Mouse (Mus musculus): Measurements from ENCODE around the gene Lnpk.

DNA sequence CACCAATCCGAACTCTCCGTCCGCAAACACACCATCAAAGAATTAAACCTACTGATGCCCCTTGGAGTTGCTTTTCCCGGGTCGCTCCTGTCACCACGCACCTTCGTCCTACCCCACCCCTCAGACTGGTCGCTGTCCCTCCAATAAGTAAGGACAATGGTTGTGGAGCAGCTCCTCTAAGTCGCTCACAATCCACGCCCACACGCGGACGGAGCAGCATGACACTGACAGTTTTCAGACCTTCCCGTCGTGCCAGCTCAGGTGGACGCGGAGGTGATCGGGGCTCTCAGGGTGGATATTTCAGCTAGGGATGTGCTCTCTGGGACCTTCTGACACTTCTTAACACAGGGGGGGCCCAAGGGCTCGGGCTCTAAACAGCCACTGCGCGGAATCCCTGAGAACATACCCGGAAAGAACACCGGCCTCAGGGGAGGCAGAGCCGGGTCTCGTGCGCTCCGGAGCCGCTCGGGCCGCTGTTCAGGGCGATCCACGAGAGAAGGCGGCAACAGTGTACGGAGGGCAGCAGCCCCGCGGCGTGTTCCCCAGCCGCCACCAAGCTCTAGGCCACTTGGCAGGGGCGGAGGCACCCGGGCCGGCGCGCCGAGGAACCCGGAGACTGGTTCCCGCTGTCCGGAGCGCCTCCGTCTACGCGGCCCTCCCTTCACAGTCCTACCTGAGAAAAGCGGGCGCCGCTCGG lies 941 bp downstream of the Lnpk start:
- TF ChIP-seq CTCF (conservative IDR thresholded peaks at IDR 0.05; ENCODE audit: low read length) = no peak
- no peak for TF ChIP-seq NANOG (IDR thresholded peaks at IDR 0.05; ENCODE audit: borderline replicate concordance, low read length)
- no peak for TF ChIP-seq POU5F1 (IDR thresholded peaks at IDR 0.05; ENCODE audit: borderline replicate concordance, low read length)
